Mouse (Mus musculus) liver (tissue): ENCODE data around the gene Fam162a.
"Not testable (repeated sequence)": the region's sequence is repeated elsewhere in the genome, so short reads cannot be mapped to it uniquely, and the experiment has no call there.

Experiments used
- DNase-seq: peaks from one replicate; pipeline ENCODE4 v3.0.0-alpha.2; 2020; ENCODE audit warnings: mixed read lengths

Gene Fam162a

DNA sequence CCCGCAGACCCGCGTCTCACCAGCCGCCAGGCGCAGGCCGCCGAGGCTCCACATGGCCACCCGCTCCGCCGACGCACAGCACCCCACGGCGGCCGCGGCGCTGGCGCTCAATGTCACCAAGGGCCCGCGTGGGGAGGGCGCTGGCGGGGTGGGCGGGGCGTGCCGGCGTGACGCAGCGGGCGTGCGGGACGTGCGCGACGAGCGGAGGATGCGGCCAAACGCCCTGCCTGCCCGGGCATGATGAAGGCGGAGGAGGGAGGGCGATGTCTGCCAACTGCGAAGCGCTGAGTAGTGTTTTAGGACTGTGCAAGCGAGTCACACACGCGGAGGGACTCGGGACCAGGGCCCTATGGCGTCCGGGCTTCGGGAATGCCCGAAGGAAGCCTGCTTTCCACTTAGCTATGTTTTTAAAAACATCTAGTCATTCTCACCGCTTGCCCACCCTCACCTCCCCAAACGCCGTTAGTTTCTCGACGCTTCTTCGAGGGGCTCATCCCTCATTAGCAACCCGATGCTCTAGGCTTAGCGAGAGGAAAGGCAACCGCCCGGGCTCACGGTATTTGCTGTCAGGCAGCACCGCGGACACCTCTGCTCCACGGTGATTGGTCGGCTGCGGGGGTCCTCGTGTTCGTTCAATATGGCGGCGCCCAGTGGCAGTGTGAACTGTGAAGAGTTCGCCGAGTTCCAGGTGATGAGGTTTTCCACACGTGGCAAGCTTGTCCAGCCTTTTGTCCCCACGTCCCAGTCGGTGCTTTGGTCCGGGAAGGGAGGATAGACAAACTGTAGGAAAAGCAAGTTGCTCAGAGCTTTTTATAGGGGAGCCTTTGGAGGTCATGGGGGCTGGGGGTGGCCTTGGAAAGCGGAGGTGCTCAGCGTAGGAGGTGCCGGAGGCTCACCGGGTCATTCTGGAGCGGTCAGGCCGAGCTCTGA, at the start of gene Fam162a, which contains the start of gene Ccdc58:
Gene Fam162a (minus strand): TSS at position 145 of the 930 bp plus-strand sequence.
Gene Ccdc58 (plus strand): TSS at position 236 of the 930 bp plus-strand sequence.
- DNase-seq, result peak; percentile 95

DNA sequence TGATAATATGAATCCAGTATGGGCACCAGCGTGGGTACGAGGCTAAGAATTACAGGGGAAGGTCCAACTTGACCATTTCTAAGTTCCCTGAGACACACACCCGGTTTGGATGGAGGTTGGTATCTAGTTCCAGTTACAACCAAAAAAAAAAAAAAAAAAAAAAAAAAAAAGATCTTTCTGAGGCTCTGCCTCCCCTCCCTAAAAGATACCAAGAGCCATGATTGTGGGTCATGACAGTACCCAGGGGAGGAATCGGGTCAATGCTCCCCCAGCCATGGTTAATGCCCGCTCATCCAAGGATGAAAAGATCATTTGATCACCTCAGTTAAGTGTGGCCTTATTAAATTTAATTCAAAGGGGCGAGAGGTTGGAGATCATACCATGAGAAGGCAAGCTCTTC, 44.4 kb upstream of the Fam162a start:
- DNase-seq, result not testable (repeated sequence)

DNA sequence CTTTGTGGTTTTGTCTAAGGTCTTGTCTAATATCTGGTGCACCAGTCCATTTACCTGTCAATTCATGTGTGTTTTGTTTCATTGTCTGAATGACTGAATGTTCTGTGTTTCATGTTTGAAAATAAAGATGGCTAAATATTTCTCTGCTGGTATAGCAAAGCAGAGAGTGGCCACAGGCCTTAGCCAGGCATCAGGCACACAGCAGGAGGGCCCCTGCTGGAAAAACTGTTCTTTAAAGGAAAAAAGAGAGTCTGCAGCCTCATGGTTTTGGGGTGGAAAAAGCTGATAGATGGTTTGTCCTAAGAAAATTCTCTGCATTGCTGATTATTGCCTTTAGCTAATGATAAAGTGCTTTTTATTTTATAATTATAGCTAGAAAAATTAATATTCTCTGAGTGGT, 40.1 kb upstream of the Fam162a start:
- not testable (repeated sequence) for DNase-seq

DNA sequence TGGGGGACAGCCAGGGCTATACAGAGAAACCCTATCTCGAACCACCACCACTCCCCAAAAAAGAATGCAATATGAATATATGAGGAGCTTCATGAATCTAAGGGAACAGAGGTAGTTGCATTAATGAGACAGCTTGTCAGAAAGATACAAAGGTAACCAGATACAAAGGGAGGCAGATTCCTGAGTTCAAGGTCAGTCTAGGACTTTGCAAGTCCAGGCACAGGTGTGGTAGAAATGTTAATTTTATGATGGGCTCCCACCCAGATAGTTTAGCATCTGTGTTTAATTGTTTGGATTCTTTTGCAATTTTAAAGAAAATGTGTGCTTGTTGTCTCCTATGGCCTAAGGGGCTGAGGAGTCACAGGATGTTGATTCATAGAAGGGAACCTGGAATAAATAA, 30.8 kb upstream of the Fam162a start:
- no peak for DNase-seq

DNA sequence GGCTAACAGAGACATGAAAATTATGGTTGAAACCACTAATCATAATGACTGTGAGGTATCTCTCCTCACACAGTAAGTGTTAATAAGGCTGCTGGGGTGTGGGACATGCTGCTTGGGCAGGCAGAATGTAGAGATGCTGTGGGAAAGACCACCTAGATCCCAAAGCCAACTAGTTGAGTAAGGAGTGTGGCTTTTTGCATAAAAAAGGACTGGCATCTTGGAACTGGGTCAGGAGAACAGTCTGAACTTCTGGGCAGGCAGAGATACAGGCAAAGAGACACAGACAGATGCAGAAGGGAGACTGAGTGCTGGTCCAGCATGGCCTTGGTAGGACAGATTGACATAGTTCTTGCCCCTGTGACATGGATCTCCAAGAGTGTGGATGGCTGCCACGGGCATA, 30.1 kb upstream of the Fam162a start:
- no peak for DNase-seq

DNA sequence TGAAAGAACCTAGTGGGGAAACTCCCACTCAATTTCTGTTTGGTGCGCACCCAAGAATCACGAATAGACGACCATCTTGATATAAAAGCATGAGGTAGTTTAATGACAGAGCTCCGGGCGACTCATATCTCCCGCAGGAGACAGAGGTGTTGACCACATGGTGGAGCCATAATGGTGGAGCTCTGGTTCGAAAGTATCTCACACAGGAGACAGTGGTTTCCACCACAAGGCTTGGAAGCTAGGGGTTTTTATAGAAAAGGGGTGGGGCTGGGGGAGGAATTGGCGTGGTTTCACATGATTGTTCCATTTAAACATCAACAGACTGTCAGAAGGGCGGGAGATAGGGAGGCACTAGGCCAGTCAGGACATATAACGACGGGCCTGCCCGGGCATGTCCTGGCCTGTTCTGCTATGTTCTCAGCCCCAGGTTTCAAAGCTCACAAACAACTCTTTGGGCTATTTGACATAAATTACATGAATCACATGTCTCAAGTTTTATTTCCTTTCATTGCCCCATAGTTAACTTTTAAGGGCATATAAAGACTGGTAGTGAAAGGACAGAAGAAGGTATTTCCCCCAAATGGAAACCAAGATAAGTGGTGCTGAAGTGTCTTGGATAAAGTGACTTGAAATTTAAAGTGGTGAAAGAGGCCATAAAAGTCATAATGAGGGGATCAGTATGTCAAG, 26.6 kb upstream of the Fam162a start:
- not testable (repeated sequence) for DNase-seq

DNA sequence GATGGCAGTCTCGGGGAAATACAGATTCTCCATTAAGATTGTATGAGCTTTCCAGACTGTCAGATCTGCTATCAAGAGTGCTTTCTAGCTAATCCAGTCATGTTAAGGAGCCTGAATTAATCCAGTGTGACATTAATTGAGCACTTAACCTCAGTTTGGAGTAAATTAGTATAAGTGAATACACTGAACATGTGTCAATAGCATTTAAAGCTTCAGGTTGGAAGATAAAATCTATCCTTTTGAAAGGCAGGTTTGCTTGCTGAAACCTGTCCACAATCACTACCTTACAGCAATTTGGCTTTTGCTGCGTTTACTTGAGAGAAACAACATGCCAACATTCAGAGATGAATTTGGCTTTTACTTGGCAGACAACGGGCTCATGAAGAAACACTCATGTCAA, 22.7 kb upstream of the Fam162a start:
- no peak for DNase-seq

DNA sequence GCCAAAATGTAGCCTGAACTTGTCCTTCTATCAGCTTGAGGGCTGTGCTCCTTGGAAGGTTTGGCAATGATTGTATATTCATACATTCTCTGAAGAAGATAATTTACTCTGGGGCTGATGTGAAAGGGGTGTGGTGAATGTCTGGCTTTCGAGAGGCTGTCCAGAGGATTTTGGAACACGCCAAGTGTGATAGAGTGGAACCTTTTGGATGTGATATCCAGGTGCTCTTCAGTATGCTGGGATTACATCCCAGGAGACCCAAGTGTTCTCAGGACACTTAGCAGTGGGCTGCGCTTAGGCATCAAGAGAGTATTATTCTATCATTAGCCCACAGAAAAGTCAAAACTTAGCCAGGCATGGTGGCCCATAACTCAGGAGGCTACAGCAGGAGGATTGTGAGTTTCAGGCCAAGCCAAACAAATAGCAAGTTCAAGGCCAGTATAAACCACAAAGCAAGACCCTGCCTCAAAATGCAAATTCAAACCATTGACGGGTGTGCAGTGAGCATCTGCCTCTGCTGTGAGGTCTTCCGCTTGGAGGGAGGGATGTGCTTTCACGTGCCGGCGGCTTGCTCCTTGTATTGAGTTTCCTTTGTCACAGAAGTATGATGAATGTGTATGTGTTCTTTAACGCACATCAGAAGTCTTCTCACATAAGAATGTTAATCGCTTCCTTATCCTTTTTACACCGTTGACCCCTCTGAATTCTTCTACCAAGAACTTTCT, 19.6 kb upstream of the Fam162a start:
- DNase-seq, result no peak

DNA sequence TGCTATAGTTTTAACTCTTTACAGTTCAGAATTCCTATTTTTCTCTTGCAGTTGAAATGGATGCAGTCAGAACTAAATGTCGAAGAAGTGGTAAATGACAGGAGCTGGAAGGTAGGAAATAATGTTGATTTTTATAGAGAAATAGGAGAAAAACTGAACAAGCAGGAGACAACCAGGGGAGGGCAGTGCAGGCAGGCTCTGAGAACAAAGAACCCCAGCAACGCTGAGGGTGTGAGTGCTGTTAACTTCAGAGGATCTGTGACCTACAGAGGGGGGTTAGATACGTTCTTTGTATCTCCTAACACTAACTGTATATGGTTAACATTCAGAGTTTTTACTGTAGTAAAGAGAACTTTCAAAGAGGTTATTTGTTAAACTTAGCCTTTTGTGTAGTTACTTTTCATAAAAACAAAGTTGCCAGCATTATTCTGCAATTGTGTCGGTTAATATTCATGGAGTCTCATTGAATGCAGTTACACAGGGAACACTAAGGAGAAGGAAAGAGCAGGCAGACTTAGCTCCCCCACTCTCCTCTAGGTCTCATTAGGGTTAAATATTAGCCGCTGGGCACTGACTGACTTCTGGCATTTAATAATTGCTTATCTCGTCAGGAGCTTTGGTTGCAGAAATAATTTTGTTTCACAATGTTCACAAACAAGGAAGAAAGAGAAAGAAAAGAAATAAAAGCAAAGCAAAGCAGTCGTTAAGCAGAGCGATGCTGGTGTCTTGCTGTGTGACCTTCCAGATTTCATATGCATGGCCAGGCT, 18.6 kb upstream of the Fam162a start:
- DNase-seq, result no peak

DNA sequence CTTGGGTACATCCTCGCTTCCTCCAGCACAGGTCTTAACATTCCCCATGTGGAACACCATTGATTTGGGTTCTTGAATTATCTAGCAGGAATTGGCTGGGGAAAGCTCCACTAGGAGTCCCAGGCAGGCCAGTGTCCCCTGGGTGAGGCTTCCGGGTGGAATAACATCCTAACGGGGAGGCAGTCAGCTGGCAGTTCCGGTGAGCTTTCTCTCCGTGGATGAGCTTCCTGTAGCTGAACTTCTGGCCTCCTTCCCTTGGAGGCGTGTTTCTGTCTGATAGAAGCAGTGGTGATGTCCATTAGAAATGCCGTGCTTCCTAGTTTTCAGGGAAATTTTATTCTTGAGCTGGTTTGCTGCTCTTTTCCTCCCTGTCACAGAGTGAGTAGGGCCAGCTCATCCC, 17.7 kb upstream of the Fam162a start:
- no peak for DNase-seq

DNA sequence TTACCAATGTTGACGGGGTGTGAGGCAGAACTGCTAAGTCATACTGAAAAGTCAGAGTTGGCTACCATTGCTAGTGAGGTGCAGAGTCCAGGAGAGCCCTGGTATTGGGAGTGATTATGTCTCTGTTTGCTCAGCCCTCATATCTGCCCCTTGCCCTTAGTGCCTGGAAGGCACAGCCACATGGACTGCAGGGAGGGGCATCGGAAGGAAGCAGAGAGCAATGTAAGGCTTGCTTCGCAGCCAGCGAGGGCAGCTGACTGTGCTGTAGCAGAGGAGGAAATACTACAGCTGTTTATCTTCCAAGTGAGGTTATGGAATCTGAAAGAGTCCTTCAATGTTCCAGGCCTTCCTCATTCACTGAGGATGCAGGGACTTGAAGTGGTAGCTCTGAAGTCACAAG, 16.5 kb upstream of the Fam162a start:
- peak; percentile 16 for DNase-seq

DNA sequence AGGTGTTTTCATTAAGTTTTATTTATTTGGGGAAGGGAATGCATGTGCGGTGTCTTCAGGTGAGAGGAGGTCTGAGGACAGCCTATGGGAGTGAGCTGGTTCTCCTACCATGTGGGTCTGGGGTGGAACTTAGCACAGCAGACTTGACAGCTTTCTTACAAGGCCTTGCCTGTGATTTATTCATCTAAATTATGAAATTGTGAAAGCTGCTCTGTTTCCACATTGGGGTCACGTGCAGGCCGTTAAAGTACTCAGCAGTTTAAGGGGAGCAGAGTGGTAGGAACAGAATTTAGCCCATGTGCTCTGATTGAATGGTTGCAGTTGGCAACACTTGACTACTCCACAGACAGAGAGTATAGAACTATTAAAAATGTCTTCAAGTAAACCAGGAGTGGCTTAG, 8.5 kb upstream of the Fam162a start:
- DNase-seq, result no peak

DNA sequence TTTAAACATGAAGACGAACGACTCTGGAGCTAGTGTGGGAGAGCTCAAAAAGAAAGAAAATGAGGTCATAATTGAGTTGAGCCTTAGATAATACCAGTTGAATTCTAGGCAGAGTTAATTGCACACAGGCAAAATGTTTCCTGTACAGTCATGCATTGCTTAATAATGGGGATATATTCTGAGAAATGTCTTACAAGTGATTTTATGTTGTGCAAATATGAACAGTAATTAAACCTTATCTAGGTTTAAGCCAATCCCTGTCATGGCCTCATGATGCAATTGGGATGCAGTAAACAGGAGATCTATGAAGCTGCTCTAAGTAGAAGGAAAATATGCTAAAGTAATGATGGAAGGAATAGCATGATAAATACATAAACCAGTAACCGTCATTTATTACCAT, 3.4 kb upstream of the Fam162a start:
- DNase-seq, result no peak

DNA sequence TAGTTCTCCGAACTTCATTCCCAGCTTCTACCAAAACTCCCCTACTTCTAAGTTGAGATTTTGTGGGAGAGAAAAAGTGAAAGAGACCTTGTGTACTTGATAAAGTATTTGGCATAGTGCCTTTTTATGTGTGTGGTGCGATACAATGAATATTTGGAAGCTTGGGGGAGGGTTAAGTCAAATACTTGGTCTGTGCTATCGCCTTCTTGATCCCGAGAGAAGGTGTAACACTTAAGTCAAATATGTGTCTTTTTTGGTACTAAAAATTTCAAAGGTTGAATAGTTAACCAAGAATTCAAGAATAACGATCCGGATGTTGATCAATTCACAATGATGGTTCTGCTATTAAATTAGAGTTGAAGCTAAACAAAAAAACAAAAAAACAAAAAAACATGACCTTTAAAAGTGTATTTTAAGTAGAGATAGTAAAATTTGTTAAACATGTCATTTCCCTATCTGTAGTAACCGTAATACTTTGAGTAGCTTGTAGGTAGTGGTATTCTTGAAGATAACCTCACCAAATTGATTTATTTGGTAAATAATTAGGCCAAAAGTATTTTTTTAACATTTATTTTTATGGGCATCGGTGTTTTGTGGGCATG, 1.1 kb upstream of the Fam162a start:
- DNase-seq, result no peak

DNA sequence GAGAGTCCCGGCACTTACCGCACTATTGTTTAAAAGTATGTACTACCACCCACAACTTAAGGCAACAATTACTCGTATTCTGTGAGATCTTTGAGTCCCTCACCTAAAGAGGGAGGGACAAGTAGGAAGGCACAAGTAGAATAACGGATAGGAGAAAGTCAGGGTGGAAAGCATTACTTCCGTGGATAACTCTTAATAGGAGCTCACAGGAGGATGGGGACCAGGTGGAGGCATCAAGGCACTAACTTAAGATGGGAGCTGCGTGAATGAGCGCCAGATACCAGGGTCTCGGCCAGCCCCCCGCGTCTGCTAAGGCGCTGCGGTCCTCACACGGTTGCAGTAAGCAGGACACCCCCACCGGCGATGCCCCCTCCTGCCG, 334 bp downstream of the Fam162a start:
- DNase-seq, result no peak

DNA sequence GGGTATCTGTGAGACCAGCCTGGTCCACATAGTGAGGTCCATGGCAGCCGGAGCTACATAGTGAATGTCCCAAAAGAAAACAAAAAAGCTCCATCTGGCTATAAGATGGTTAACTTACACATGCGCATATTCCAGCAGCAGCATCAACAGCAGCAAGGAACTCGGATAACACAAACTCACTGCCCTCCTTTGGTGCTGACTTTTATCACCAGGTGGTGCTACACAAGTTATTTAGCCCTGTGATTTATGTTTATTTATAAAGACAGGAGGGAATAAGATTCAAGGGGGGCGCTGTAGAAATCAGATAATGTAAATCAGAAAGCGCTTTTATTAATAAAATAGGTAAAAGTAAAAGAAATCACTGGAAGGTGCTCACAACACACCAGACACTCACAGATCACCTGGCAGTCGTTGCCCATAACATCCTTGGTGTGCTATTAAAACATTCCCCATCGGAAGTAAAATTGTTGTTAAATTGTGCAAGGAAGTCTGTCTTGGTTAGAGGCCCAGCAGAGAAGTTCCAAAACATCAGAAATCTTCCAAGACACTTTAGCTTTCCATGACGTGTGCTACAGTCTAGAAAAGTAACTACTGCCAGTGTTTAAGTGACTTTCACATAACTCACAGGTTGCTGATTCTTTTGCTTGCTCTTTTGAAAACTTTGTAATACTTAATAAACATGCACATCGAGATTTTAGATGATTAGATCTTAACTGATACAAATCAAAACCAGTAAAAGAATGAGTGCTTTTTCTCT, 1.4 kb downstream of the Fam162a start:
- DNase-seq, result no peak

DNA sequence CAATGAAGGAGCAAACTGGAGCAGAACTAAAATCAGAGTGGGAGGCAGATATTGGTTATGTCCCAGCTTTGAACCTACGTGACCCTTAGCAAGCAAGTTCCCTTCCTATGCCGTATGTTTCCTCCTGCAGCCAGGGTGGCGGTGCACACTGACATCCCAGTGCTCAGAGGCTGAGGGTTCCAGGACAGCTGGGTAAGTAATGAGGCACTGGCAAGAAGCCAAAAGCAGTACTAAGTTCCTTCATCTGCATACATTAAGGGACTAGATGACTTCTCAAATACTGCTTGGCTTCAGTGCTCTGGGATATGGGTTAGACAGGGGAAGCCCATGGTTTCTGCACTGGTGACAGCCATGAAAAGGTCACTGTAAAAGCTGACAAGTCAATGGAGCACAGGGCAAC, 3.0 kb downstream of the Fam162a start:
- no peak for DNase-seq

DNA sequence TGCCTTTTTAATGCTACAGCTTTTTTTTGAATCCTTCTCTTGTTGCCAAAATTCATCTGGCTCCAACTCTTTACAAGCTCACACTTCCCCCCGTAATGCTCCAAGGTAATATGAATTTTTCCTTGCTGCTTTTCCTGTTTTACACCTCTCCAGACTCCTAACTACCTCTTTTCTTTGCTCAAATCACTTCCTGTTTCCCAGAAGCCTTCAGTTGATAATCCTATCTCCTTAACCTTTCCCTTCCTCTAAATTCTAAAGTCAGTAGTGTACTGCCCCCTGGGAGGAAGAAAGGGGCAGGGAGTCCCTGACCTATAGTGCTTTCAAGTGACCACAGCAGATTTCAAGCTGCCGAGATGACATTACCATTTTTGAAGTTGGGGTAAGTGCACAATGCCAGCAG, 3.7 kb downstream of the Fam162a start:
- no peak for DNase-seq

DNA sequence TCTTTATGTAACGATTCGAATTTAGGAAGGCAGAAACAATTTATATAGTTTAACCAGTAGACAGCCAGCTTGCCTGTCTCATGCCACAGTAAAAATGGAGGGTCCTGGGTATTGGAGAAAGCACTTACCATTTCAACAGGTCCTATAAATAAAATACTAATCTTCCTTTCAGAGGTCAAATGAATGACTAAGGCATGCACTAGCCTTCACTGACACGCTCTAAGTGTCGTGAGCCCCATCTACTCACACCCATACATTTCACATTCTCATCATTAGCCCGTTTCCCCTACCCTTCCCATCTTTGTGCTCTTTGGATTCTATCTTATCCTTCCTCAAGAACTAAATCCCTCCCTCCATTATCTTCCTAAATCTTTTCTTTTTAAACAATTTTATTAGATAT, 6.5 kb downstream of the Fam162a start:
- no peak for DNase-seq

DNA sequence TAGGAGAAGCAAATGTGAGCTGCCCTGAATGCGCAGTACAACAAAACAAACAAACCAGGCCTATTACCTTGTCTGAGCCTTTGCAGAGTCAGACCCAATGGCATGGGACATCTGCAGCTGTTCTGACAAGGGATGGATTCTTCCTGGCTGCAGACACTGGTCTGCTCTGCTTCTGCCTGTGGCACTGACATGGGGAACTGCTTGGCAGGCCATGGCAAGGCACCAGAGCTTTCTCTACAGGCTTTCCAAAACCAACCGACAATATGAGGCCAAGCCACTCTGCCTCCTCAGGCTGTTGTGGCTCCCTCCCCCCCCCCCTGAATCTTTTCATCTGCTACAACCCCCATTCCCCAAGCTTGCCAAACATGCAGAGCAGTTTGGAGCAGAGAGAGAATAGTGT, 8.1 kb downstream of the Fam162a start:
- DNase-seq, result no peak

DNA sequence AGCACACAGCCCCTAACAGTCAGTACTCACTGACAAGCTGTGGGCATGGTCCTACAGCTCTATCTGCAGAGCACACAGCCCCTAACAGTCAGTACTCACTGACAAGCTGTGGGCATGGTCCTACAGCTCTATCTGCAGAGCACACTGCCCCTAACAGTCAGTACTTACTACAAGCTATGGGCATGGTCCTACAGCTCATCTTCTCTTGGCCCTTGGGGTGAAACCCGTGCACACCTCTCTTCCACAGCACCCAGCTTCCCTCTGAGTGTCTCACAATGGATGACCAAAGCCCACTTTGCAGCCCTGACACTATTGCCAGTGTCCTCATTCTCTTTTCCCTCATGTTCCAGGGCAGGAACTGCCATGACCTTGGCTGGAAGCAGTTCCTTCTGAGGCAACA, 8.9 kb downstream of the Fam162a start:
- DNase-seq, result not testable (repeated sequence)
